Mouse (Mus musculus): ENCODE measurements around the gene Neo1. TPM values are rescaled to one million over a fixed set of nuclear protein-coding genes. Genes with fewer than 3 reads are reported as not detected.

Gene Neo1
- polyA plus RNA-seq, 1 experiment from 2014 or later: 48.7 TPM

DNA sequence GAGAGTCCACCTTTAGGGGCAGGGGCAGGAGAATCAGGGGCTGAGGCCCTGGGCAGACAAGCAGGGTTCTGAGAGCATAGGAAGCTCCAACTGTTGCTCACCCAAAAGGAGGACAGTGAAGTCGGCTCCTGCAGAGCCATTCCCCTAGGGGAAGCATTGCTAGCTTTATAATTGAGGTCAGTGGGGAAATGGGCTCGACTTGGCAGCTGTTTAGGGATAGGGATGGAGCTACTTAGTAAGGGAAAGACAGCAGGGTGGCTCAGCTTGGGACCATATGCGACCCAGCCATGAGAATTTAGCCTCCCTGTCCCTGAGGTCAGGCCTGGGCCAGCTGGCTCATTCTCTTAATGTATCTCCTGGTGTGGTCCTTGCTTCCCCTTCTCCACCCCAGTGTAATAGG lies 181.3 kb downstream of the Neo1 start:
- Histone ChIP-seq H3K9ac (ENCODE audit: low read depth, low read length) (no peak overlapping the region), H3K27me3 (ENCODE audit: control insufficient read depth, insufficient read depth, low read length) (peaks cover 3% of the 10 kb centered on the region; the same call in 1 of the 2 replicates), H3K4me1 (replicated peaks; ENCODE audit: control insufficient read depth, insufficient read depth, low read length) (peaks cover 4% of the 10 kb centered on the region; the same call in 1 of the 2 replicates), H3K36me3 (ENCODE audit: control insufficient read depth, insufficient read depth, low read length) (no peaks in the 10 kb centered on the region), H3K4me2 (replicated peaks; ENCODE audit: low read depth, low read length) (no peak overlapping the region), H3K9me3 (ENCODE audit: control insufficient read depth, low read length) (no peaks in the 10 kb centered on the region), H3K4me3 (ENCODE audit: low read depth, low read length) (no peak overlapping the region), H3K27ac (ENCODE audit: low read depth, low read length) (no peak overlapping the region)
- no peak for ATAC-seq (ENCODE audit: low FRiP score)
- 48% methylated on average over 3 of the region's 3 CpGs for WGBS
- DNase-seq (ENCODE audit: low spot score): no peak

DNA sequence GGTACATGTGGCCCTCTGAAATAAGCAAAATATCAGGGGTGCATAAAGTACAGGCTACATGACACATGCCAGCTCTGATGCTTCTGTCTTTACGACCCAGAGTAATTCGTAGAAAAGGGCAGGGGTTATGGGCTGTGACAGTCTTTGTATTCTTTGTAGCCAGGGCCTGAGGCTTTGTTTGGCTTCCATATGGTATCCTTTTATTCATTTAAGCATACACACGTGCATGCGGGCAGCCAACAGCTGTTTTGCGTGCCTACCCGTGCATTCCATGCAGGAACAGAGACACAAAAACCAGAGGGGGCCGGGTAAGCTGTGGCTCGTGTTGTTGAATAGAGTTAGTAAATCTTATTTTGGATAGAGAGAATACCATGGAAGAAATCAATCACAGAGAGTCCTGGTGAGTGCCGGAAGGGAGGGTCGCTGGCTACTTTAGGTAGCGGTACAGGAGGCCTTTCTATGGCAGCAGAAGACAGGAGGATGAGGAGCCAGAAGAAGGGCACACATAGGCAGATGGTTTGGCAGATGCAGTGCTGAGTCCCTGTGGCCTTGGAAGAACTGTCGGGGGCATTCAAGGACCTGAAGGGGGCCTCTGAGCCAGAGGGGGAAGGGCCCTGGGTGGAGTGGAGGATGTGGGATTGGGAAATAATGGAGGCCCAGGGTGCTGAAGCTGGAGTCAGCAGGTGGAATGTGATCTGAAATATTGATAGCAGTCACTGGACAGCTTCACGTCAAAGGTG lies 186.5 kb downstream of the Neo1 start:
- Histone ChIP-seq H3K27me3 (ENCODE audit: control insufficient read depth, insufficient read depth, low read length) (no peaks in the 10 kb centered on the region), H3K36me3 (ENCODE audit: control insufficient read depth, insufficient read depth, low read length) (no peaks in the 10 kb centered on the region), H3K9ac (ENCODE audit: low read depth, low read length) (no peak overlapping the region), H3K4me2 (replicated peaks; ENCODE audit: low read depth, low read length) (no peak overlapping the region), H3K9me3 (ENCODE audit: control insufficient read depth, low read length) (no peaks in the 10 kb centered on the region), H3K4me1 (replicated peaks; ENCODE audit: control insufficient read depth, insufficient read depth, low read length) (peaks cover 4% of the 10 kb centered on the region; the same call in 1 of the 2 replicates), H3K27ac (ENCODE audit: low read depth, low read length) (peak overlapping the region; percentile 61), H3K4me3 (ENCODE audit: low read depth, low read length) (no peak overlapping the region)
- DNase-seq (ENCODE audit: low spot score): peak; percentile 51
- WGBS: 34% methylated on average over 13 of the region's 13 CpGs
- ATAC-seq (ENCODE audit: low FRiP score): peak; percentile 47; the same call in 1 of the 2 replicates

DNA sequence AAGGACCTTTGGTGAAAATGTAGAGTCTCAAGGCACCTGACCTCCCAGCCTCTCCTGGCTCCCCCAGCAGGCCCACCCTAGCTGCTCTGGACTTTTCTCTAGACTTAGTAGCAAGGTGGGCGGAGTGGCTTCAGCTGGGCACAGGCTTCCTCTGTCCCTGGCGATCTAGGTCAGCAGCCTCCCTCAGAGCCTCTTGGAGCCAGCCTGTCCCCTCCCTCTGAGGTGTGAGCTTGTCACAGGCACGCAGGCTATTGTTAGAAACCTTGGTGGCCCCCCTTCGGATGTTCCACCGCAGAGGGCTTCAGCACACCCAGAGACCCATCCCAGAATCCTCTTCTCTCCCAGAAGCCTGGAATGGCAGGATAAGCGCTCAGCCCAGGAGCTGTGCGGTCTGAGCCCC lies 188.6 kb downstream of the Neo1 start:
- DNase-seq (ENCODE audit: low spot score): no peak
- H3K4me3 ChIP-seq (ENCODE audit: low read depth, low read length): no peak overlapping the region
- 71% methylated on average over 7 of the region's 7 CpGs for WGBS
- H3K27me3 ChIP-seq (ENCODE audit: control insufficient read depth, insufficient read depth, low read length): no peaks in the 10 kb centered on the region
- H3K9me3 ChIP-seq (ENCODE audit: control insufficient read depth, low read length): no peaks in the 10 kb centered on the region
- no peak overlapping the region for H3K9ac ChIP-seq (ENCODE audit: low read depth, low read length)
- no peak for ATAC-seq (ENCODE audit: low FRiP score)
- H3K4me1 ChIP-seq (replicated peaks; ENCODE audit: control insufficient read depth, insufficient read depth, low read length): peaks cover 4% of the 10 kb centered on the region; the same call in 1 of the 2 replicates
- no peak overlapping the region for H3K27ac ChIP-seq (ENCODE audit: low read depth, low read length)
- no peaks in the 10 kb centered on the region for H3K36me3 ChIP-seq (ENCODE audit: control insufficient read depth, insufficient read depth, low read length)
- no peak overlapping the region for H3K4me2 ChIP-seq (replicated peaks; ENCODE audit: low read depth, low read length)

DNA sequence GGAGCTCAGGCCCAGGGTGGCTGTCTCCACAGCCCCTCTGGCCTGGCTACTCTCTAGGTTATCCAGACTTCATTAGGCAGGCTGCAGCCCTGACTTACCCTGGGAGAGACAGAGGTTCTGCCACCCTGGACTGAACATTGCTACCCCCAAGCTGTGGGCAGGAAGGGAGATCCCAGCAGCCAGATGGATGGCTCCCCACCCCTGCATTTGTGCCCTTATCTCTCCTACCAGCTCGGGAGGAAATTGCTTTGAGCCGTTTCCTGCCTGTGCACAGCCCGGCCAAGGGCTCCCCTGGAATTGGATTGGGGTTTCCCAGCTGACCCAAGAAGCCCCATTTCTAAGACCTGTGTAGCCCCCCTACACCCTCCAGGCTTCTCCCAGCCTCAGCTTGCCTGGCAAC lies 189.2 kb downstream of the Neo1 start:
- no peak overlapping the region for H3K27ac ChIP-seq (ENCODE audit: low read depth, low read length)
- 66% methylated on average over 3 of the region's 3 CpGs for WGBS
- ATAC-seq (ENCODE audit: low FRiP score): no peak

GRCm38 (mm10) chr9:58844597-58844996 lies 191.6 kb downstream of the Neo1 start:
- Histone ChIP-seq H3K27ac (ENCODE audit: low read depth, low read length) (no peak overlapping the region), H3K4me3 (ENCODE audit: low read depth, low read length) (no peak overlapping the region), H3K4me1 (replicated peaks; ENCODE audit: control insufficient read depth, insufficient read depth, low read length) (no peaks in the 10 kb centered on the region), H3K9ac (ENCODE audit: low read depth, low read length) (no peak overlapping the region), H3K4me2 (replicated peaks; ENCODE audit: low read depth, low read length) (no peak overlapping the region), H3K27me3 (ENCODE audit: control insufficient read depth, insufficient read depth, low read length) (no peaks in the 10 kb centered on the region), H3K36me3 (ENCODE audit: control insufficient read depth, insufficient read depth, low read length) (no peaks in the 10 kb centered on the region), H3K9me3 (ENCODE audit: control insufficient read depth, low read length) (no peaks in the 10 kb centered on the region)
- ATAC-seq (ENCODE audit: low FRiP score): no peak
- DNase-seq (ENCODE audit: low spot score): no peak
- WGBS: 97% methylated on average over 3 of the region's 3 CpGs

More for the DNA sequence above, 189.2 kb downstream of the Neo1 start:
- DNase-seq (ENCODE audit: low spot score): no peak
- no peaks in the 10 kb centered on the region for H3K9me3 ChIP-seq (ENCODE audit: control insufficient read depth, low read length)
- H3K4me3 ChIP-seq (ENCODE audit: low read depth, low read length): no peak overlapping the region
- no peaks in the 10 kb centered on the region for H3K27me3 ChIP-seq (ENCODE audit: control insufficient read depth, insufficient read depth, low read length)
- H3K4me1 ChIP-seq (replicated peaks; ENCODE audit: control insufficient read depth, insufficient read depth, low read length): peaks cover 4% of the 10 kb centered on the region; the same call in 1 of the 2 replicates
- H3K9ac ChIP-seq (ENCODE audit: low read depth, low read length): no peak overlapping the region
- no peaks in the 10 kb centered on the region for H3K36me3 ChIP-seq (ENCODE audit: control insufficient read depth, insufficient read depth, low read length)
- no peak overlapping the region for H3K4me2 ChIP-seq (replicated peaks; ENCODE audit: low read depth, low read length)

DNA sequence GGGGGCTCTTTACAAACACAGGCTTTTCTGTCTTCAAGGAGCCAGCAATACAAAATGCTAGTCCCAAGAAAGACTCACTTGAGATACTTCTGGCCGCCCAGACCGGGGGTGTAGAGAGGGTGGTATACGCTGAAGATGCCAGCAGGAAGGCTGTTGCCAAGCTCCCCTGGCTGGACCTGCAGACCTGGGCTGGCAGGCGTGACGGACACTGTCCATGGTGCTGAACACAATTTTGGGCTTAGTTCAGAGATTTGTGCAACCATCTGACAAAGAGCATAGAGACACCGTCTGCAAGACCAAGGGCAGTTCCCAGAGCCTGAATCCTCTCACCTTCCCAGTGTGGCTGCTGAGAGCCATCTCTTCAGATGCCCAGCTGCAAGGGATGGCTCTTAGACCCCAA lies 194.6 kb downstream of the Neo1 start:
- Histone ChIP-seq H3K4me1 (replicated peaks; ENCODE audit: control insufficient read depth, insufficient read depth, low read length) (no peaks in the 10 kb centered on the region), H3K9ac (ENCODE audit: low read depth, low read length) (no peak overlapping the region), H3K36me3 (ENCODE audit: control insufficient read depth, insufficient read depth, low read length) (no peaks in the 10 kb centered on the region), H3K27me3 (ENCODE audit: control insufficient read depth, insufficient read depth, low read length) (no peaks in the 10 kb centered on the region), H3K9me3 (ENCODE audit: control insufficient read depth, low read length) (no peaks in the 10 kb centered on the region), H3K4me2 (replicated peaks; ENCODE audit: low read depth, low read length) (no peak overlapping the region), H3K27ac (ENCODE audit: low read depth, low read length) (no peak overlapping the region), H3K4me3 (ENCODE audit: low read depth, low read length) (no peak overlapping the region)
- peak; percentile 70 for DNase-seq (ENCODE audit: low spot score)
- 27% methylated on average over 6 of the region's 6 CpGs for WGBS
- ATAC-seq (ENCODE audit: low FRiP score): no peak

DNA sequence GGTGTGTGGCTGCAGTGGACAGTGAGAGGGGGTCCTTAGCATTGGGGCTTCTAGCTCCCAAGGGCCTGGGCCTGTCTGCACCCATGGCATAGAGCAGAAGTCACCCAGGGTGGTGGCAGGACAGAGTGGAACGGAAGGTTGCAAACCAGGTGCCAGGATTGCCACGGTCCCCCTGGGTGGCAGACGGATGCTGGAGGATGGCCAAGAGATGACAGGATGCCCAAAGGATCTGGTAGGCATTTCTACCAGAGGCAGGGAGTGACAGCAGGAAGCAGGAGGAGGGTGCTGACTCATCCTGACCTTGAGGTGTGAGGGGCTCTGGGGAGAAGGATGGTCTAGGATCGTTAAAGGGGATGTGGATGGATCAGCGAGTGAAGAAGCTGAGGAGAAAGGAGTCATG lies 197.7 kb downstream of the Neo1 start:
- H3K27me3 ChIP-seq (ENCODE audit: control insufficient read depth, insufficient read depth, low read length): no peaks in the 10 kb centered on the region
- DNase-seq (ENCODE audit: low spot score) (no peak), ATAC-seq (ENCODE audit: low FRiP score) (no peak)
- H3K4me2 ChIP-seq (replicated peaks; ENCODE audit: low read depth, low read length): no peak overlapping the region
- no peak overlapping the region for H3K9ac ChIP-seq (ENCODE audit: low read depth, low read length)
- no peaks in the 10 kb centered on the region for H3K9me3 ChIP-seq (ENCODE audit: control insufficient read depth, low read length)
- H3K36me3 ChIP-seq (ENCODE audit: control insufficient read depth, insufficient read depth, low read length): no peaks in the 10 kb centered on the region
- 87% methylated on average over 5 of the region's 5 CpGs for WGBS
- no peak overlapping the region for H3K4me3 ChIP-seq (ENCODE audit: low read depth, low read length)
- no peaks in the 10 kb centered on the region for H3K4me1 ChIP-seq (replicated peaks; ENCODE audit: control insufficient read depth, insufficient read depth, low read length)
- no peak overlapping the region for H3K27ac ChIP-seq (ENCODE audit: low read depth, low read length)

GRCm38 (mm10) chr9:58837174-58837573 lies 199.1 kb downstream of the Neo1 start:
- H3K36me3 ChIP-seq (ENCODE audit: control insufficient read depth, insufficient read depth, low read length): no peaks in the 10 kb centered on the region
- no peaks in the 10 kb centered on the region for H3K27me3 ChIP-seq (ENCODE audit: control insufficient read depth, insufficient read depth, low read length)
- 69% methylated on average over 5 of the region's 5 CpGs for WGBS
- H3K9me3 ChIP-seq (ENCODE audit: control insufficient read depth, low read length): no peaks in the 10 kb centered on the region
- no peaks in the 10 kb centered on the region for H3K4me1 ChIP-seq (replicated peaks; ENCODE audit: control insufficient read depth, insufficient read depth, low read length)
- H3K27ac ChIP-seq (ENCODE audit: low read depth, low read length): no peak overlapping the region
- no peak overlapping the region for H3K4me2 ChIP-seq (replicated peaks; ENCODE audit: low read depth, low read length)
- no peak overlapping the region for H3K9ac ChIP-seq (ENCODE audit: low read depth, low read length)
- no peak overlapping the region for H3K4me3 ChIP-seq (ENCODE audit: low read depth, low read length)
- no peak for ATAC-seq (ENCODE audit: low FRiP score)
- no peak for DNase-seq (ENCODE audit: low spot score)

DNA sequence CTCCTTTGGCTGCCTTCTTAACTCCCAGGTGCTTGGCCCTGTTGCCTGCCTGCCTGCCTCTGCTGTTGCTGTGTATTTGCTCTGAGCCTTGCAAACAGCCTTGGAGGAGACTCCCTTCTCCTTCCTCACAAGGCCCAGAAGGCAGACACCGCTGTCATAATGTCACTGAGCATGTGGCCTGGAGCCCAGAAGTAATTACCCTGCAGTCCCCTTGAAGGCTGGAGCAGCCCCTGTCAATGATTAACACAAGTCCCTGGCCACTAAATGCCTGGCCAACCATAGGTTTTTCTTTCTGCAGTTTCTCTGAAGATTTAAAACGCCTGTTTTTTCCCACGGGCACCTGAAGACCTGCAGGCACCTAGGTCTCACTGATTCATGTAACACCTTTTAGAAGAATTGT lies 203.3 kb downstream of the Neo1 start:
- Histone ChIP-seq H3K9me3 (ENCODE audit: control insufficient read depth, low read length) (no peaks in the 10 kb centered on the region), H3K36me3 (ENCODE audit: control insufficient read depth, insufficient read depth, low read length) (no peaks in the 10 kb centered on the region), H3K27me3 (ENCODE audit: control insufficient read depth, insufficient read depth, low read length) (no peaks in the 10 kb centered on the region), H3K4me2 (replicated peaks; ENCODE audit: low read depth, low read length) (no peak overlapping the region), H3K9ac (ENCODE audit: low read depth, low read length) (no peak overlapping the region), H3K27ac (ENCODE audit: low read depth, low read length) (no peak overlapping the region), H3K4me3 (ENCODE audit: low read depth, low read length) (no peak overlapping the region), H3K4me1 (replicated peaks; ENCODE audit: control insufficient read depth, insufficient read depth, low read length) (no peaks in the 10 kb centered on the region; the same call in 1 of the 2 replicates)
- DNase-seq (ENCODE audit: low spot score) (no peak), ATAC-seq (ENCODE audit: low FRiP score) (no peak)
- WGBS: 61% methylated on average over 3 of the region's 3 CpGs
